In genomic region chr6:57535971-57536669, GRCm38 (mm10) we compare ENCODE assay signal across 8 mouse cellular contexts. TPM values are rescaled to one million over a fixed set of nuclear protein-coding genes. Genes with fewer than 3 reads are reported as not detected.
DNase-seq lines count a peak whose midpoint lies in the region; ATAC-seq and TF ChIP-seq lines count a peak whose summit lies in the region.

No protein-coding gene starts in this region.

- no peak for TF ChIP-seq CTCF in C2C12 (IDR thresholded peaks at IDR 0.05; ENCODE audit: control insufficient read depth, insufficient read depth, insufficient read length)

- no peaks in the 10 kb centered on the region for H3K36me3 ChIP-seq in C2C12 (ENCODE audit: control insufficient read depth, insufficient read depth)
- no peaks in the 10 kb centered on the region for H3K36me3 ChIP-seq in liver, embryonic 12.5 days
- H3K36me3 ChIP-seq in neural tube, embryonic 15.5 days = no peaks in the 10 kb centered on the region

- peak; percentile 11 for ATAC-seq in CD4-positive, CD25-positive, alpha-beta regulatory T cell, adult 4 months
- 0 out of 2 replicates have a peak, but pooled peaks have one; percentile 17 for ATAC-seq in liver, embryonic 12.5 days
- peak; percentile 54 for ATAC-seq in neural tube, embryonic 15.5 days (ENCODE audit: low FRiP score)

- DNase-seq in cerebellum, postnatal 14 days = peak; percentile 40 to 42
- peak; percentile 25 for DNase-seq in heart, postnatal 4 days
- DNase-seq in spleen, postnatal 36 days (ENCODE audit: low spot score in 2 of 2) = no peak
- DNase-seq in gastrocnemius, postnatal 36 days = no peak

- WGBS in liver, embryonic 12.5 days (ENCODE audit: insufficient replicate concordance) = 22% methylated on average over 14 of the region's 14 CpGs
- 26% methylated on average over 14 of the region's 14 CpGs for WGBS in neural tube, embryonic 15.5 days

- H3K27ac ChIP-seq in liver, embryonic 12.5 days = peak overlapping the region; percentile 37
- peak overlapping the region; percentile 89 for H3K27ac ChIP-seq in neural tube, embryonic 15.5 days (replicated peaks)

- peak overlapping the region; percentile 80 for H3K4me2 ChIP-seq in liver, embryonic 12.5 days
- peak overlapping the region; percentile 84 for H3K4me2 ChIP-seq in neural tube, embryonic 15.5 days

- H3K9me3 ChIP-seq in liver, embryonic 12.5 days (replicated peaks) = no peaks in the 10 kb centered on the region
- H3K9me3 ChIP-seq in neural tube, embryonic 15.5 days (replicated peaks) = no peaks in the 10 kb centered on the region

- H3K79me3 ChIP-seq in C2C12 (ENCODE audit: low read depth) = no peaks in the 10 kb centered on the region

- H3K27me3 ChIP-seq in C2C12 (ENCODE audit: control insufficient read depth, insufficient read depth, insufficient read length) = no peaks in the 10 kb centered on the region
- H3K27me3 ChIP-seq in liver, embryonic 12.5 days (replicated peaks) = no peaks in the 10 kb centered on the region
- no peaks in the 10 kb centered on the region for H3K27me3 ChIP-seq in neural tube, embryonic 15.5 days (replicated peaks)

- peaks cover 25% of the 10 kb centered on the region for H3K4me1 ChIP-seq in liver, embryonic 12.5 days
- H3K4me1 ChIP-seq in neural tube, embryonic 15.5 days = peaks cover 13% of the 10 kb centered on the region

- H3K9ac ChIP-seq in liver, embryonic 12.5 days = peak overlapping the region; percentile 53; the same call in 1 of the 2 replicates
- H3K9ac ChIP-seq in neural tube, embryonic 15.5 days (replicated peaks) = peak overlapping the region; percentile 49

- peak overlapping the region; percentile 31 for H3K4me3 ChIP-seq in C2C12 (ENCODE audit: insufficient read depth, poor library complexity, severe bottlenecking)
- H3K4me3 ChIP-seq in liver, embryonic 12.5 days = peak overlapping the region; percentile 67
- H3K4me3 ChIP-seq in neural tube, embryonic 15.5 days (replicated peaks) = peak overlapping the region; percentile 82

- intact Hi-C loops in gastrocnemius, postnatal 36 days (cut with DNase I) = no loop called here

- H3ac ChIP-seq in C2C12 (ENCODE audit: control insufficient read depth, insufficient read length, low read depth) = peak overlapping the region; percentile 19

- H3K79me2 ChIP-seq in C2C12 (ENCODE audit: control insufficient read depth, insufficient read depth) = no peaks in the 10 kb centered on the region

TF ChIP-seq in C2C12, 6 proteins besides CTCF, POLR2A, EP300 and RAD21:
- TF ChIP-seq MYOG (IDR thresholded peaks at IDR 0.05; ENCODE audit: control insufficient read depth, extremely low read depth, insufficient read length) (no peak), USF1 (IDR thresholded peaks at IDR 0.05; ENCODE audit: low read depth) (no peak), FOSL1 (IDR thresholded peaks at IDR 0.05; ENCODE audit: insufficient read depth, low read length, poor library complexity, severe bottlenecking) (no peak), MYOD1 (IDR thresholded peaks at IDR 0.05; ENCODE audit: control insufficient read depth, insufficient read length, low read depth) (no peak), MAX (IDR thresholded peaks at IDR 0.05) (no peak), CEBPB (IDR thresholded peaks at IDR 0.05; ENCODE audit: low read depth) (no peak)
TF ChIP-seq in C2C12: peak in this region for 0.

RNA-seq across cellular contexts. Expression of gene Ppm1k, which starts 0.9 kb away (rescaled TPM):
- 0.15 TPM for polyA plus RNA-seq in C2C12 (2012; fragmentation: generic; extraction: Trizol)
- polyA plus RNA-seq in CD4-positive, CD25-positive, alpha-beta regulatory T cell, adult 4 months (2017; shearing (Covaris generic)) = 10 to 100 TPM; 22.8 to 27.0 TPM
- total RNA-seq in heart, postnatal 4 days (2021) = 10 to 100 TPM; 14.7 to 18.8 TPM
- polyA plus RNA-seq in liver, embryonic 12.5 days (2016; fragmentation: Nextera tagmentation; extraction: Ambion mirVana) = 2.2 and 2.9 TPM in 2 replicates
- 7.2 and 7.5 TPM in 2 replicates for polyA plus RNA-seq in neural tube, embryonic 15.5 days (2015; fragmentation: Nextera tagmentation; extraction: Ambion mirVana)
- 10 to 100 TPM; 12.3 to 14.7 TPM for total RNA-seq in gastrocnemius, postnatal 36 days (2021)

RNA-seq across cellular contexts. Expression of gene Herc6, which starts 44.7 kb away (rescaled TPM):
- polyA plus RNA-seq in C2C12 (2012; fragmentation: generic; extraction: Trizol) = 1.4 TPM
- 10 to 100 TPM; 30.8 to 34.1 TPM for polyA plus RNA-seq in CD4-positive, CD25-positive, alpha-beta regulatory T cell, adult 4 months (2017; shearing (Covaris generic))
- total RNA-seq in heart, postnatal 4 days (2021) = 1 to 10 TPM; 5.6 to 5.7 TPM
- 2.9 and 3.8 TPM in 2 replicates for polyA plus RNA-seq in liver, embryonic 12.5 days (2016; fragmentation: Nextera tagmentation; extraction: Ambion mirVana)
- polyA plus RNA-seq in neural tube, embryonic 15.5 days (2015; fragmentation: Nextera tagmentation; extraction: Ambion mirVana) = 1.5 and 3.7 TPM in 2 replicates
- 1 to 10 TPM; 1.8 TPM for total RNA-seq in gastrocnemius, postnatal 36 days (2021)

Comparison
In these comparisons a context has a peak if more than half of its experiments do, and no peak if none do; other contexts are left out.
1. H3K4me3 ChIP-seq: peak in every context shown above with its lines; median percentile 82 in neural tube, embryonic 15.5 days; 67 in liver, embryonic 12.5 days; 31 in C2C12.
2. DNase-seq: peak in cerebellum, postnatal 14 days (2 of 2) and heart, postnatal 4 days (single experiment); none in spleen, postnatal 36 days (0 of 2) and gastrocnemius, postnatal 36 days (0 of 2).
3. Peak in every context shown above with its lines, with median percentiles within 50 percentile points of each other: ATAC-seq.